Mouse (Mus musculus): ENCODE measurements around the gene Ube2k.

Gene Ube2k

DNA sequence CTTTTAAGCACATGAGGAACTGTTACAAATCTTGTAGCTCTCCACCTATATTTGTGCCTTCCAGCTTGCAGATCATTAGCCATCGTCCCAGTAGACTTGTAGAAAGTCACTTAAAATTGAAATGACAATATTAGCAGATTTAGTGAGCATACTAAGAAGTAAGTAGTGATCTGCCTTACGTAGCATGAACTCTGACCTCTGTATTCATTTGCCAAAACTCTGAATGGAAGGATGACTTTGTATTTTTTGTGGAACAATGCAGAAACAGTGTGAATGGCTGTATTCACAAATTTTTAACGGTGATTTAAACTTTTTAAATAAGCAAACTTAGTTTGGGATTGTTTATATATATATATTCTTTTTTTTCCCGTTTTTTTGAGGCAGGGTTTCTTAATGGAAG is 1.8 kb downstream of the Ube2k start:
- DNase-seq, result no peak

DNA sequence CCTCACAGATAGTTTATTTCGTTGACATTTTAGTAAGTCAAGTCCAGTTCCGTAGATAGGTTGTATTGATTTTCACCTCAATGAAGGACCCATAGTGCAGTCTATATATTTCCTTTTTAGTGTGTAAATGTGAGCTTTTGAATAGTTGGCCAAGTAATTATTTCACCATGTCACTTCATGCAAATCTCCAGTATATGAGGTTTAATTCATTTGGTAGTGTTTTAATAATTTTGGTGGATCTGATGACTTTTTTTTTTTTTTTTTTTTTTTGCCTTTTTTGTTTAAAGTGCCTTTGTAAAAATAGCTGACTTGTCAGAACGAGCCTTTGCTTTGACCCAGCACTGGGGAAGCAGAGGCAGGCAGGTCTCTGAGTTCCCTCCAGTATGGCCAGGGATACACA is 2.8 kb downstream of the Ube2k start:
- DNase-seq, result no peak

DNA sequence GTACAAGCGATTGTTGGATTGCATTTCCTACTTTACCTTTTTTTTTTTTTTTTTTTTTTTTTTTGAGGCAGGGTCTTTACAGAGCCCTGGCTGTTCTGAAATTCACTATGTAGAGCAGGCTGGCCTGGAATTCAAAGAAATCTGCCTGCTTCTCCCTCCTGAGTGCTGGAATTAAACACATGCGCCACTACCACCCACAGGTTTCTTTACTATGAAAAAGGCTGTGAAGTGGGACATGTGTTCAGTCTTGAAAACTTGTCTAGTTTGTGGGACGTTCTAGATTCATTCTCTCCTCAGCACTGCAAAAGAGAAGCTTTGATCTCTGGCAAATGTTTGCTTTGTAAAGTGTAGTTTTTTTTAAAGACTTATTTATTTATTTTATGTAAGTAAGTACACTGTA is 4.9 kb downstream of the Ube2k start:
- DNase-seq, result no peak

DNA sequence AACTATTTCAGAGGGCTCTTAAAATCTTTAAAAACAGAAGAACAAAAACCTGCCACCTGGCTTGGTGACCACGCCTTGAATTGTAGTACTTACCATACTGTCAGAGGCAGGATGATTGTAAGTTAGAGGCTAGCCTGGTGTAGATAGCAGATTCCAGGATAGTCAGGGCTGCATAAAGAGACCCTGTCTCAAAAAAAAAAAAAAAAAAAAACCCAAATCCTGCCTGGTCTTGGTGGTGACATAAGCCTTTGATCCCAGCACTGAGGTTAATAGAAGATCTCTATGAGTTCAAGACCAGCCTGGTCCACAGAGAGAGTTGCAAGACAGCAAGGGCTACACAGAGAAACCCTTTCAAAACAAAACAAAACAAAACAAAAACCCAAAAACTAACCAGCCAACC is 6.5 kb downstream of the Ube2k start:
- DNase-seq, result no peak

DNA sequence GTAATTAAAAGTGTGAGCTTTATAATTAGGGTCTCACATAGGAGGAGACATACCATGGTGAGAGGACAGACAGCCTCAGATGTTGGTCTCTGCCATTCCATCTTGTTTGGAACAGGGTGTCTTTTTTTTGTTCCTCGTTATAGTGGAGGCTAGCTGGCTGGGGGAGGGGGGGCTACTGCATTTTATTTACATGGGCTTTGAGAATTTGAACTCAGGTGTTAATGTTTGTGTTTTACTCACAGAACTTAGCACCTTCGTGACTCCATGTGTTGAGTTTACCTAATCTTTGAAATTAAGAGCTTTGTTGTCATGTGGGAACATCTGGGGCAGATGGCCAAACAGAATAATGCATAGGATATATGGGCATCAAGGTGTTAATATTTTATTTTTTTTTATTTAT is 7.6 kb downstream of the Ube2k start:
- DNase-seq, result no peak

DNA sequence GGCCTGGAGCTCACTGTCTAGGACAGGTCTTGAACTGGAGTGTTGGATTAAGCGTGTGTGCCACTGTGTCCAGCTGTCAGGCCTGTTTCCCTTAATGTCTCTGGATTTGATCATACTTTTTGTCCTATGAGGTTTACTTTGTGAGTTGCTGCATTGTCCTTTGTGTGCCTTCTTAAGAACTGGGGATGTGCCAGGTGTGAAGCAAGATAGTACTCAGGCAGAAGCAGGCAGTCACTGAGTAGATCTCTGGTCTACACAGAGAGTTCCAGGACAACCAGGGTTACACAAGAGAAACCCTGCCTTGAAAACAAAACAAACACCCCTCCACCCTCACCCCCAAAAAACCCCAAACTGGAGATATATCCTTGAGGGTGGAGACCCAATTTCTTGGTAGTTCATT is 12.6 kb downstream of the Ube2k start:
- DNase-seq, result no peak

DNA sequence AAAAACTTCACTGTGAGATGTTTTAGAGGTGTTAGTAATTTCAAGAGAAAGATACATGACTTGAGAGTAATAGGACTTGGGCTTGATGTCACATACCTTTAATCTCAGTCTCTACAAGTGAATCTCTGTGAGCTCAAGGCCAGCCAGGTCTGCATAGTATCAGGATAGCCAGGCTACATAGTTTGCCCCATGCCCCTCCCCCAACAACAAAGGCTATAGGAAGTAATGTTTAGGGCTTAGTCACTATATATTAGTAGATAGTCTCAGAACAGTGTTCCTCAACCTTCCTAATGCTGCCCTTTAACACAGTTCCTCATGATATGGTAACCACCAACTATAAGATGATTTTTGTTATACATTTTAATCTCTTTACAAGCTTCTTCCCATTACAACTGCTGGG is 20.1 kb downstream of the Ube2k start:
- no peak for DNase-seq

DNA sequence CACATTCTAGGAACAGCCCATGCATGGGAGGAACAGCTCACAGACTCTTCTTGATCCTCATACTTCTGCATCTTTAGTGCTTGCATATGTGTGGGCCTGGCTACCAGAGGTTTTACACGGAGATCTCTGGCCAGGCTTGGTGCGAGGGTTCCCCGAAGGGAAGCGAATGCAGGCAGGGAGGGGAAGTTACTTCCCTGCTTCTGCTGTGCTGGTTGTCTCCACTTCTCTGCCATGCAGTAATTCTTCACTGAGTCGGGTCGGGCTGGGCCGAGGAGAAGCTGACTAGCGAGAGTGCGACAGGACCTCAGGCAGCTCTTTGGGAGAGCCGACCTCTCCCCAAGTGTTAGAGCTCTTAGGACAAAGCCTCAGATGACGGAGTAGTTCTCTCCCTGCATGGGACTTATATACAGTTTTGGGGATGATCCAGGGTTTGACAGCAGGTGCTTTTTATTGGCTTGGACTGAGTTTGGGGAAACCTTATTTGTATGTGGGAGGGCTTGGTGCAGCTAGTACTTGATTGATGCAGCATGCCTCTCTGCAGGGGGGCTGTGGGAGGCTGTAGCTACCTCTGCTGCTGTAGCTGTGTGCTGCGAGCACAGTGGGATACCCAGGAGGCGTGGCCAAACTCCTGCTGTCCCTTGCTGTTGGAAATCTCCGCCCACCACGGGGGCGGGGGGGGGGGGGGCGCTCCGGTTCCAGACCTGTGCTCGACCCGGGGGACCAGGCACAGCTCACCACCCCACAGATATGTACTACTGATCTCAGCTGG is 24.3 kb downstream of the Ube2k start:
- DNase-seq, result no peak

DNA sequence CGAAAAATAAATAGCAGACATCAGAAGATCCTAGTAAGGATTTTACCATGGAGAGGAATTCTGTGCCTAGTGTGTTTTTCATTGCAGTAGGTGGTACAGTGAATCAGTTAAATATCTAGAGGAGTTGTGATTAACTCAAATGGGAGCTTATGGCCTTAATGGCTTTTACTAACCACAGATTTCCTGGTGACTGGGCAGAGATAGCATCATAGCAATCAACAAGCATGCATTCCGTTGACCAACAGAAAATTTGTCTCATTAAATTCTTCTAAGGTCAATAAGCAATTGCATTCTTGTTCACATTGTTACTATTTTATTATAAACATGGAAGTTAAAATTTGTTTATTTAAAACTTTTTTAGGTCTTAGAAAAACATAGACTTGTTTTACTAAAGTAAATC is 28.5 kb downstream of the Ube2k start:
- no peak for DNase-seq

DNA sequence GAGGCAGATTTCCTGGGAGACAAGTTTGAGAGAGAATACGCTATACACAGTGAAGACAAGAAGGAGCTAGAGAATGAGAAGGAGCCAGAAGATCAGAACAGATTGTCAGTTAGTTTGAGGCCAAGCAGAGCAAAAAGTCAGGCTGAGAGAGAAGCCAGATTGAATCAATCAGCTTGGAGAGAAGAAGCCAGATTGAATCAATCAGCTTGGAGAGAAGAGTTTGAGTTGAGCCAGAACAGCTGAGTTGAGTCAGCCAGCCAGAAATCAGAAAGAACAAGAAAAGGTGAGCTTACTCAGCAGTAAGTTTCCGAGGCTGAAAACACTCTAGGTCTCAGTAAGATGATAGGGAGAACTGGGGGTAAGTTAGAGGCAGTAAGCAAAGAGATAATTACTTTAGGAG is 37.8 kb downstream of the Ube2k start:
- DNase-seq, result no peak

DNA sequence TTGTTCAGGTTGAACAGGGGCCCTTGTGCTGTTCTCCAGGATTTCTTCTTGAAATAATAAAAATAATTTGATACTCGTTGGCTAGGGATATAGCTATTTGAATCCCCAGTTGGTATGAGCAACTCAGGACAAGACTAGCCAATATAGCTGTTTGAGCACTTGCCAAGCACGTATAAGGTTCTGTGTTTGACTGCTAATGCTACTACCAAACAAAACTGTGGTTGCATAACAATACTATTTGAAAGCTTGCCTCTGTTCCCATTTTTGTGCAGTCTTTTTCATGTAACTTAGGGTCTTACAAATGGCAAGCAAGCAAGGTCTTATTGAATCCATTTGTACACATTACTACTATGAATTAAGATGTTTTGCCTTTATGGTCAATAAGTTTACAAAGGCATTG is 38.9 kb downstream of the Ube2k start:
- DNase-seq, result no peak

DNA sequence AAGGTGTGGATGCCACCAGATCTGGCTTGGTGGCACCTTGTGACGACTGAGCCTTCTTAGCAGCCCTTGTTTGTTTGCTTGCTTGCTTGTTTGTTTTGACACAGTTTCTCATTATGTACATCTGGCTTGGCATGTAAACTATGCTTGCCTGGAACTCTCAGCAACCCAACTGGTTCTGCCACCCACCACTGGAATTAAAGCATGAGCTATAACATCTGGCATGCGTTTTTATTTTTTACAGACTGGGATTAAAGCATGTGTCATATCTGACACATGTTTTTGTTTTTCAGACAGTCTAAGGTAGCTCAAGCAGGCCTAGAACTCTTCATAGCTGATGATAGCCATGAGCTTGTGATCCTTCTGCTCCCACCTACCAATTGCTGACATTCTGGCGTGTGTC is 41.5 kb downstream of the Ube2k start:
- DNase-seq, result no peak

DNA sequence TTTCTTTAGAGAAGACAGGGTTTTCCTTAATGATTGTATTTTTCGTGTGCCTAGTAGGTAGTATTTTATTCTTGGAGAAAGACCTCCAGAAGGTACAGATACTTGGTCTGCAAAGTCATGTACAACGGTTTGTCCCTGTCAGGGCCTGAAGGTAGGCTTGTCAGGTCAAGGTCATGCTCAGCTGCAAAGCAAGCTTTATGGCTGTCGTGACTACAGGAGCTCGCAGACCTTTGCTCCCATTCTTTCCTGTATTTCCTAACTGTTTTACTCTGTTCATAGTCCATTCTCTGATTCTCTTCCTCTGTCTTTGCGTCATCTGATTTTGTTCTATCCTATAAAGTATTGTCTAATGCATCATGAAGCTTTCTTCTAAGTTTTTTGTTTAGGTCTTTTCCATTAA is 49.3 kb downstream of the Ube2k start:
- DNase-seq, result no peak

DNA sequence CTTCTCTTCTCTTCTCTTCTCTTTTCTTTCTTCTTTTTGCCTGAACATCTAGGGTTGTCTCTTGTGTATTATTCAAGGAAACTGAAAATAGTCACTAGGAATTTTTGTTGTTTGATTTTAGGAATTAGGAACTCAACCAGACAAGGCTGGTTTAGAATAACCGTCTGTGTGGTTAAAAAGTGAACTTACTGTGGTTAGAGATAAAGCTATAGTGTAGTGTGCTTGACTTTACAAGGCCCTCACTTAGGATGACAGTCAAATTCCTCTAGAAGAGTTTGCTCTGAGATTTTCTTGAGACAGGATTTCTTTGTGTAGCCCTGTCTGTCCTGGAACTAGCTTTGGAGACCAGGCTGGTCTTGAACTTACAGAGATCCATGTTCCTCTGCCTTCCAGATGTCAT is 53.2 kb downstream of the Ube2k start:
- no peak for DNase-seq

DNA sequence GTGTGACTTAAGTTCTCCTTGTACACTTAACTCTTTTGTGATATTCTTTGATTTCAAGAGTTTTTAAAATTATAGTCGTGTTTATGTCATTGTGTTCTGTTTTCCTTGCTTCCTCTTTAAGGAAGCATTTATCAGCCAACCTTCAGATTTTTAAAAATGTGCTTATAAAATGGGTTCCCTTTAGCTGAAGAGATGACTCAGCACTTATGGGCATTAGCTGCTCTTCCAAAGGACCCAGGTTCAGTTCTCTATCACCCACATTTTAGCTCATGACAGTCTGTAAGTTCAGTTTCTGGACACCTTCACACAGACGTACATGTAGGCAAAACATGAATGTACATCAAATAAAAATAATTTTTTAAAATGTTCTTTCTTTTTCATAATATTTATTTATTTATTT is 55.4 kb downstream of the Ube2k start:
- DNase-seq, result no peak

DNA sequence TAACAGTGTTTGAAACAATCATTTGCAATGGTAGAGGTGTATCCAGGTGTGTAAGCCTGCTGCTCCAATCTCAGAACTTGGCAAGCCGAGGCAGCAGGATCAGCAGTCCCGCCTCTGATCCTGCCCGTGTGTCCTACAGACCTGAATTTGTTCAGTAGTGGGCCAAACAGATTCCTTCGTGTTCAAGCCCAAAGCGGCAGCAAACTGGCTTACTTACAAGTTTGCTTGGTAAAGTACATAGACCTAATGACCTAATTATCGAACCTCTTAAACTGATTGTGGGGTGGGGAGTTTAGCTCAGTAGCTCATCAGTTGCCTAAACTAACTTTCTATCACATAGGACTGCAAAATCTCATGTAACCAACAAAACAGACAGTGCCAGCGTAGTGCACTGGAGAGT is 62.6 kb downstream of the Ube2k start:
- no peak for DNase-seq

DNA sequence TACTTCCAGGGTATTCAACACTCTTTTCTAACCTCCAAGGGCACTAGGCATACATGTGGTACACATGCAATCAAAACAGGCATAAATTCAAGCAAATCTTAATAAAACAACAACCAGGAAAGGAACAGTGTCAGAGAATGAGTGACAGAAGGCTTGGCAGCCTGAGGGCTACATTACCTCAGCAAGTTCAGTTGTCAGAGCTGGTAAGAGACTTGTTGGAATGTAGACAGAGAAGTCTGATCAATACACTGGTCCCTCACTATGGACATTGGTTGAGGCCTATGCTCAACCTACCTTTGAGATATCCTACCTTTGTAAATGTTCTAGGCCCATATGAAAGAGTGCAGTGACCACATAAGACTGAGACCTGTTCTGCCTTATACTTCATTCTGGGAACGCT is 69.8 kb downstream of the Ube2k start:
- DNase-seq, result no peak

DNA sequence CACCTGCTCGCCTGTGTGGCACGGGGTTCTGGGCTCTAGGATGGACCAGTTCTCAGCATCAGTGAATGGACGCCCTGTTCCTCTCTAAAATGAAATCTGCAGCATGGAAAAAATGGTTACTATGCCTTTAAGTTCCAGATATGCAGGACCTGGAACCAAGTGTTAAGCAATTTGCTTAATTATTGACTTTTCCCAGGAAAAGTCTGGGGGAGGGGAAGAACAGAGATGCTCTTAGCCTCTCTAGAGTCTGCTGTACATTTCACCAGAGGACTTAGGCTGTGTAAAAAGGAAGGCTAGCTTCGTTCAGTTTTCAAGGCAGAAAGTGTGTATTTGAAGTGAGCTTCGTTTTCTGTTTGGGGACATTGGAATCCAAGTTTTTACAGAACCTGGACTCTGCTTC is 72.7 kb downstream of the Ube2k start:
- no peak for DNase-seq

DNA sequence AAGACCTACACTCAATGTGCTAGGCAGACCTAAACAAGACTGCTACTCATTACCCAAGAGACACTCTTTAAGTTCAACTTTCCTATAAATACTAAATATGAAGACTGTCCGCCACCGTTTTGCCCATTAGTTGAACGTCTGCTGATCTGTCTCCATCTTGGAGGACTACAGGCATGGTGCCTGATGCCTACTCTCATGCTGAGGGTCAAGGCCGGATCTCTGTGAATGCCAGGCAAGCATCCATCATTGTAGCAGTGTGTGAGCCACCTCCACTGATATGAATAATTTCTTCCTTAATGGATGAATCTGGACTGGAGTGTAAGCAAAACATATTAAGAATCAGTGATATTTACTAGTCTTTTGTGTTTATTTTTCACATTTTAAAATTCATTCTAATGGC is 73.5 kb downstream of the Ube2k start:
- DNase-seq, result no peak

DNA sequence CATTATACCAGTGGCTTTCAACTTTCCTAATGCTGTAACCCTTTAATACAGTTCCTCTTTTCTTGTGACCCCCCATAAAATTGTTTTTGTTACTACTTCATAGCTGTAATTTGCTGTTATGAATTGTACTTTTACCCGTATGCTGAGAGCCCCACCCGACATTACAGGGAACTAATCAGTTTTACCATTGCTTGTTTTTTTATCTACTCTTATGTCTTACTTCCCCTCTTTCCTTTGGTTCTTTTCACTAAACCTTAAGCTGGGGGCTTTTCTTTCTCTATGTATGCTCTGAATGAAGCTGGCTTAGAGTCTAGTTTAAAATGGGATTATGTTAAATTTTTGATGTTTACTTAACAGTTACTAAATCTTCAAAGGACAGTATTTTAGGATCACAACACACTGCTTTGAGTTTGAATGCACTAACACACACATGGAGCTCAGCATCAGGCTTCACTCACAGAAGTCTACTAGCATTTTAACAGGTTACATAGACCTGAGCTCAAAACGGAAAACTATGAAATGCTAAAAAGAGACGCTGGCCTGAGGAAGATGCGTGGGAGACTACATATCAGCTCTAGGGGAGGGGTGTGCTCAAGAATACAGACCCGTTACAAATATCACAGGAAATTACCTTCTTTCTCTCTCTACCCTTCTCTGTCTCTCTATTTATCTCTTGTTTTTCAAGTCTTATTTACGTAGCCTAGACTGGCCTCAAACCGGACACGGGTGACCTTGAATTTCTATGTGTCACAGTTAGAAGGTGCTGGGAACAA is 76.3 kb downstream of the Ube2k start:
- DNase-seq, result no peak

DNA sequence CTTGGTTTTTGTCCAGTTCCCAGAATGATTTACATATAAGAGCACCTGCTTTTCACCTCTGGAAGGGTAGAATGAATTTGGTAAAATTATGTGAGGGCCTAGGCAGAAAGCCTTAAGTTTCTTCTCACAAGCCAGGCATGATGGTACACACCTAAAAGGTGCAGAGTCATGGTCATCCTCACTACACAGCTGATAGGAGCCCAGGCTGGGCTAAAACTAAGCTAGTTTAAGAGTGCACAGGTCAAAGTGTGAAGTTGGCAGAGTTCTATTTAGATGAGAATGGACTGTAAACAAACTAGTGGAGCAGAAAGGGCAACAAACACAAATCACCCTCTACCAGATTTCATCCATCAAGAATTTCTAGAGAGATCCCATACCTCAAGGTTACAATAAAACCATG is 87.3 kb downstream of the Ube2k start:
- DNase-seq, result no peak

DNA sequence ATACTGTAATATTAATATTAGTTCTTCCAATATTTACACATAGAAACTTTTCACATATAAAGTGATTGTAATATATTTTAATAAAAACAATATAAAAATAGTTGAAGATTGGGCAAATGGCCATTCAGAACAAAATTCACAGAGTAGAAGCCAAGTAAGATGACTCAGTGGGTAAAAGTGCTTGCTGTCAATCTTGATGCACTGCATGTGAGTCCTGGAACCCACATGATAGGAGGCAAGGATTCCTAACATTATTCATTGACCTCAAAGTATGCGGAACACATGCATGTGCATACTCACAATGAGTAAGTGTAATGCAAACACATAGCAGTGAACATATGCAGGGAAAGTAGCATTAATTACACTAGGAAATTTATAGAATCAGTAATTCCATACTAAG is 101.9 kb downstream of the Ube2k start:
- DNase-seq, result no peak
